Mouse (Mus musculus) embryo, embryonic 11 days (tissue): ENCODE measurements around the gene Ramac.

Source experiments
- DNase-seq: peaks from one replicate; pipeline ENCODE4 v3.0.0-alpha.2; 2015

Ramac gene

DNA sequence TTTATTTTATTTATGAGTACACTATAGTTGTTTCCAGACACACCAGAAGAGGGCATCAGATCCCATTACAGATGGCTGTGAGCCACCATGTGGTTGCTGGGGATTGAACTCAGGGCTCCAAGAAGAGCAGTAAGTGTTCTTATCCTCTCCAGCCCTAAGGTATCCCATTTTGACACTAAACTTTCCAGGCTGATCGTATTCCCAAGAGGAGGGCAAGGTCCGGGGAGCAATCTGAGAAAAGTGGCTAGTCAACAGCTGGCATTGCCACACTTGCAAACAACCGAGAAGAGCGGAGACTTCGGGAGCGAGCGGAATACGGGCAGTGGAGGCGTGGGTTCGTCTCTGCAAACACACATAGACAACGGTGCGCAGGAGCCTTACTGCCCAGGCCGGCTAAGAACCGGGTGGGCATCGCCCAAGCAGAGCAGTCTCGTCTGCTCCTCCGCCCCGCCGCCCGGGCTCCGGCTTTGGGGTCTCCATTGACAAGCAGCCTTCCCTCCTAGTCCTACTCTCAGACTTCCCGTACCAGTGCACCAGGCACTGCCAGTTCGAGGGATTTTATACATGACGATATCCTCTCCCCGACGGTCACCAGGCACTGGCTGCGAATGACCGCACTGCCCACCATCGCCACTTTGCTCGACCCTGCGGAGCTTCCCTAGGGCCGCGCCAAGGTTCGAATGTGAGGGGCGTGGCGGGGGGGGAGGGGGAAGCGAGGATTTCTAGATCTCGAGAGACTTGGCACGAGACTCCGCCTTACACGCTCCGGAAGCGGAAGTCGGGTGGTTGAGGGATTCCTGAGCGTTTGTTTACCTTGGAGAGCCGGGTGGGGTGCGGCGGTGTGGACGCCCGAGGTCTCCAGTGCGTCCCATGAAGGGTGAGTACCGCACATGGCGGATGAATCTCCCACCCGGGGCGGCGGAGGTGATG lies at the start of gene Ramac:
Gene Ramac (plus strand): TSS at position 746 of the 930 bp plus-strand sequence.
- peak; percentile 98 for DNase-seq

DNA sequence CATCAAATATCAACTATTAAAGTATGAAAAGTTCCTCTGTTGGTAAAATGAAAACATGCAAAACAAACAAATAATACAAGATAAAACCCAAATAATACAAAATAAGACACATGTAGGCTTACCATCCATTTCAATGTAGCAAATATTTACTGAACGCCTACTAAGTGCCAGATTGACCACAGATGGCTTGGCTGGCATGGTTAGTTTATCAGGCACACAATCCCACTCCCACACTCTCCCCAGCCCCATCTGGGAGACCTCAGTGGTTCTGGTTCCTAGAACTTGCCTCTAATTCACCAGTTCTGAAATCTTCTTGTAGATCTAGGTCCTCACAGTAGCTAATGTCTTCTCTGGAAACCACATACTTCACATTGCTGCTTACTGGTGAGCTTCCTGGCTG lies 44.1 kb upstream of the Ramac start:
- no peak for DNase-seq

- no peak for DNase-seq
Measured at GRCm38 (mm10) chr7:81719216-81719661, 43.5 kb upstream of the Ramac start.

- DNase-seq: no peak
Measured at GRCm38 (mm10) chr7:81721271-81721670, 41.5 kb upstream of the Ramac start.

DNA sequence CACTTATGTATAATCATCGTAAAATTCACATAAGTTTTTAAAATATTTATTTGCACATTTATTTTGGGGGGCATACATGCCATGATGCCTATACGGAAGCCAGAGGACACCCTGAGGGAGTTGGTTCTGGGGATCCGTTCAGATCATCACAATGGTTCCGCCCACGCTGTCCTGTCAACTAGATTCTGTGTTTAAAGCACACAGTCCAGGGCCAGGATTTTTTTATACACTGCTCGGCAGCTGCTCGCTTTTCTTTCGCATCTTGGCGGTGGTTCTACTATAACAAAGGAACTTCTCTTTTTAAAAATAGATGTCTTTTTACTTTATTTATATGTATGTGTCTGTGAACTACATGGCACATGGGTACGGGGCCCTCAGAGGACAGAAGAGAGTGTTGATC lies 38.9 kb upstream of the Ramac start:
- no peak for DNase-seq

DNA sequence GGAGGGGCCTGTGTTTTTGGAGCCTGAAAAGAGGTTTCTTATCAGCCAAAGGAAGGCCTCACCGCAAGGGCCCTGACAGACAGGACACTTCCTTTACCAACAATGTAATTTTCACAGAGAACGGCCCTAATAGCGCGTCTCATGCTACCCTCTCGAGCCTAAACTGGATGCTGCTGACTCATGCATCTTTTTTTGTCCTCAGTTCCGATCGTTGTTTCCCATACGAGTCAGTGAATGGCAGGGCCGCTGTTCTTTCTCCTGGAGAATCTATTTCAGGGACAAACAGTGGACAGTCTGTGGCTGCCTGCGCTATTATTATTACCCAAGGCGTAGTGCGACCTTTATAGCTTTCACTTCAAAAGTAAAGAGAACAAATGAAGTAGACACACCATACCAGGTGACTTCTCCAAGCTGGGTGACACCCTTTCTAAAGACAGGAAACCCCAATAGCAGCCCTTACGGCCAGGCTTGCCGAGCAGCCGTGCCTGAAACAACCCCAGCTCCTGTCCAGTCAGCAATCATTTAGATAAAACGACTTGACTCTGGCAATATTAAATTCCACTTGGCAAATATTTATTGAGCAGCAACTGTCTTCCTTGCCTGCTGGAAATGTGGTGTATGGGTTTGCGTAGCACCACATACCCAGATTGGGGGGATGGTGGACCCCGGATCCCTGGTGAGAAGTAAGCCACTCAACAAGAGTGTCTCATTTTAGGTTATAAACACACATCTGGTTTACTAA lies 36.6 kb upstream of the Ramac start:
- no peak for DNase-seq

GRCm38 (mm10) chr7:81726728-81727005 lies 36.1 kb upstream of the Ramac start:
- DNase-seq: peak; percentile 60

DNA sequence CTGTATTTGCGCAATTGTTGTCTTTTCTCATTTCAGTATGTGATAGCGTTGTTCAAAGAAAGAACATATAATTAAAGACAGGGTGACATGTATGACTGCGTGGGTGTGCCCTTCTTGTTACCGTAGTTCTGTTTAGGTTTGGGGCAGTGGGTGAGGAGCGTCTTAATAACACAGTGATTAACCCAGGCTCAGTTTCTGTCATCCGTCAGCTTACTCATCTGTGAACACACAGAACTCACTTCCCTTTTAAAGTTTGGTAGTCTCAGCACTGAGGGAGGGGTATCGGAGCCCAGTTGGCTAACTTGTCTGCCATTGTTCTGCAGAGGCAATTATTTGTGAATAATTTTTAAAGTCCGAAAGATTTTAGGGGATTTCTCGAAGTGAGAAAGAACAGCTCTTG lies 35.0 kb upstream of the Ramac start:
- no peak for DNase-seq

DNA sequence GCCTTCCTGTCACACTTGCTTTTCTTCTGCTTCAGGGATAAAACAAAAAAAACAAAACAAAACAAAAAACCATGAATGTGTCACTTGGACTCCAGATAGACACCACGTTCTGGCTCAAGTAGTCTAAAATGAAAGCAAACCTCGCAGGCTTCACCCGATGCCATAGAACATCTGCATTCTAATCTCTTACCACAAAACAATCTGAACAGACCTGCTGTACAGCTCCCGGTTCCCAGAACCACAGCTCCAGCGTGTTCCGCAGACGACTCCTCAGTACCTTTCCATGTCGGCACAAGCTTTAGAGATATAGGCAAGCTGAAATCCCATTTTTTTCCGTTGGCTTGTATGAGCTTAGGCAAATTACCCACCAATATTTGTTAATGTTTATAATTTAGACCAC lies 32.9 kb upstream of the Ramac start:
- no peak for DNase-seq

GRCm38 (mm10) chr7:81731181-81731651 lies 31.5 kb upstream of the Ramac start:
- no peak for DNase-seq

DNA sequence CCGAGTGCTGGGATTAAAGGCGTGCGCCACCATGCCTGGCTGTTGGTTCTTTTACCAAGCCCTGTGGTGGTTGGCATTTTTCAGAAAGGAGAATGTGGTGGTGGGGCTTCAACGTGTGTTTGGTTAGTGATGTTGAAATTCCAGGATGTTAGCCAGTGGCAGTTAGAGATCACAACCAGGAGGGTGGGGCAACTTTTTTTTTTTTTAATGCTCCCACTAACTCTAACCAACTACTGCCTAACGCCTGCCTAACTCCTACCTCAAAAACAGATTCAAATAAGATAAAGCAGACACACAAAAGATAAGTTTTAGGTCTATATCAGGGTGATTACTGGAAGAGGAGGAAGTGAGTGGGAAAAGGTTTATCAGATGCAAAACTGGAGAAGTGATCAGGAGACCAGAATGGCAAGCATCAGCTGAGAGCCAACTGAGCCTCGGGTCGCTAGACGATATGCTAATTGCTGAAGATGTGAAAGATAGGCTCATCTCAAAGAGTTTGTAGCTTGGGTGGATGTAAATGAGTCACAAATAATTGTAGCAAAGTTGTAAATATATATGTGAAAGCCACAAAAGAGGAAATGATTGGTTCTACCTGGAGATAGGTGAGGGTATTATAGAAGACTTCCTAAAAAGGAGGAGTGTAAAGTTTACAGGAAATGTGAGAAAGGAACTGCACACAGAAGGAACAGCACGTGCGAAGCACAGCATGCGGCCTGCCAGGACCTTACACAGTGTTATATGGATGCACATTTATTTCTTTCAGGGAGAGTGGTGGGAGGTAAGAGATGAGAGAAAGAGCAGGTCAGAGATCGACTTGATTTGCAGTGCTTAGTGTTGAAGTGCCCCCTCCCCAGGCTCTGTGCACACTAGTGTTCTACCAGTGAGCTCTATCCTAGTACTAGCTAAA lies 30.3 kb upstream of the Ramac start:
- no peak for DNase-seq

DNA sequence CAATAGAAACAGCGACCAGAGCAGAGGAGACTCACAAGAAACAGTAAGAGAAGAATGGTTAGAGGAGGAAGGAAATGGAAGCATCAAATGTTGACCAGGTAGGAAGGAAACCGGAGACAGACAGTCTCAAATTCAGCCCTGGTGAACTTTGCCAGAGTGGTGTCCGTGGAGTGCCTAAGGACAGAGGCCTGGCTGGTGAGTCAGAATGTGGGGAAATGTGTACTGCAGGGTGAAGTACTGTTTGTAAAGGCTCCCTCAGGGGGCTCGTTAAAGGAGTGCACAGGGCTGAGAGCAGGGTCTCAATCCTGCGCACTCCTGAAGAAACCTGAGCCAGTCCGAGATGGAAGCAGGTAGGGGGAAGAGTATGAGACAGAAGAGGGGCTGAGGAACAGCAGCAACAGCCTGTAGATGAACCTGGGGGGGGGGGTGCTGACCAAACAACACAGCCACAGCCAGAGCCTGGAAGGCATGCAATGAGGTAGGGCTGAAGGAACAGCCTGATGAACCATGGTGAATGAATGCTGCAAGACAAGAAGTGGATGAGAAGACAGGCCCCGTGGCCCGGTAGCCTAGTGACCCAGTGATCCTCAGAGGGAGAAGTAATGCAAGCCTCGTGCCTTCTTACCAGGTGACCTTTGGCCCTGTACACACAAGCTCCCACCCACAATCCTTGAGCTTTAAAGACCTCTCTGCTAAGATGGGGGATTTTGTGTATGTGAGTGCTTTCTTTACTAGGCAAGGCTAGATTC lies 27.3 kb upstream of the Ramac start:
- no peak for DNase-seq

GRCm38 (mm10) chr7:81738720-81739385 lies 23.9 kb upstream of the Ramac start:
- no peak for DNase-seq

DNA sequence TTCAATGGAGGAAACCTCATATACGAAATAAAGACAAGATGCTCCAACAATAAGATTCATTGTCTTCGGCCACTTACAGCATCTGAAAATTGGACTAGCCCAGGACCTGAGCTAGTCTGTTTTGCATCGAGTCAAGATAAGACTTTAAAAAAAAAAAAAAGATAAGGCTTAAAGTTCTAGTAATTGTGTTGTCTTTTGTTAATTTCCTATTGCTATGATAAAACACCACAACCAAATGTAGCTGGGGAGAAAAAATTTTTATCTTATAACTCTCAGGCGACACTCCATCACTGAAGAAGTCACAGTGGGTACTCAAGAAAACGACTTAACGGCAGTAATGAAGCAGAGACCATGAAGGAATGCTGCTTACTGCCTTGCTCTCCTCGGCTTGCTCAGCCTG lies 22.7 kb upstream of the Ramac start:
- DNase-seq: no peak

GRCm38 (mm10) chr7:81744145-81744544 lies 18.6 kb upstream of the Ramac start:
- peak; percentile 42 for DNase-seq

- DNase-seq: no peak
Measured at GRCm38 (mm10) chr7:81747956-81748355, 14.8 kb upstream of the Ramac start.

GRCm38 (mm10) chr7:81763110-81763845 lies 553 bp downstream of the Ramac start:
- peak; percentile 41 for DNase-seq

DNA sequence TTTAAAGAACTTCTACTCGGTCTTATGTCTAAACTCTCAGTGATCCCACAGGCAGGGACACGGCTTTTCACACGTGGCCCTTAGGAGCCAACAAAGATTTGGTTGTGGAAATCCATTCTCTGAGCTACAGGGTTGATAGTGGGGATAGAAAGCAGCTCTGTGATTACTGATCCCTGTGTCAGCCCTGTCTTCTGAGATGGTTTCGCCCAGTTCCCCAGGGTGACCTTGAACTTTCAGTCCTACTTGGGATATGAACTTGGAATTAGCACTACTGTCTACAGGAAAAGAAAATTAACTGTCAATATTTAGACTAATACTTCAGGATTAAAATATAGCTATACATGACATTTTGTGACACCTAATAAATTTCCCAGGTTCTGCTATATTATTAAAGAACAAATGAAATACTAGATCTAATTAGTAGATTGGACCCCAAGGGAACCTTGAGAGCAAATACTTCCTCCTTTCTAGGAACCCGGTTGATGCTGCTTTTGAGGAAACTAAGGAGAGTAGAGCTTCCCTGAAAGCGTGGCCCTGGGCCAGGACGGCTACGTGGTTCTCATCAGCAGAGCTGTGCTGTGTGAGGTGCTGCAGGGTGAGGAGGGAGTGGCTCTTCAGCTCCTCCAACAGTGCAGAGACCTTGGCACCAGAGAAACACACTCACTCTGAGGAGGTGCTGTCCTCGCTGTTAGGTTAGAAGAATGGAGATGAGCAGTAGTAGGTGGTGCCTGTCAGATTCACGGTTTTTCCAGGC lies 10.2 kb downstream of the Ramac start:
- DNase-seq: no peak

DNA sequence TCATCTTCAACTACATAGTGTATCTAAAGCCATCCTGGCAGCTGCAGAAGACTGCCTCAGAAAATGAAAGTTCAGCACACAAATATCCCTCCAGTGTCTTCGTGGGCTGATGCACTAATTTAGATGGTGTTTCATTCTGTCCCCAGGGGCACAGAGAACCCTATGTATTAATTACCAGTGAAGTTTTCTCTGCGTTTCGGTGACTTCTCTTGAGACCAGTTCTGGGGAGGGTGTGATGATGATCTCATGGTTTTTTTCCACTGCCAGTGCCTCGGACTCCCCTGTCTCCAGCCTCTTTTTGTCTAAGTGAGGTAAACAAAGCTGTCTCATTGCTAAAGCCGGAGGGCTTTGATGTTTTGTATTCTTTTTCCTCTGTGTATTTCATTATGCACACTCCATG lies 12.6 kb downstream of the Ramac start:
- no peak for DNase-seq

- peak; percentile 12 for DNase-seq
Measured at GRCm38 (mm10) chr7:81777667-81778218, 15.0 kb downstream of the Ramac start.
